Mouse (Mus musculus): ENCODE results near the gene Midn.

Gene Midn

GRCm38 (mm10) chr10:80147719-80148601, at the start of gene Midn:
Gene Midn, plus strand, starts transcription at chr10:80148272.
- peak; percentile 71 to 85 for DNase-seq (ENCODE audit: low spot score in 2 of 2)

- DNase-seq (ENCODE audit: low spot score in 2 of 2): no peak
Measured at GRCm38 (mm10) chr10:80098630-80099029, 49.4 kb upstream of the Midn start.

GRCm38 (mm10) chr10:80100982-80101381, 47.1 kb upstream of the Midn start:
- DNase-seq (ENCODE audit: low spot score in 2 of 2): no peak

- peak; percentile 92 to 96 for DNase-seq (ENCODE audit: low spot score in 2 of 2)
Measured at GRCm38 (mm10) chr10:80102216-80102915, 45.7 kb upstream of the Midn start.

- no peak for DNase-seq (ENCODE audit: low spot score in 2 of 2)
Measured at GRCm38 (mm10) chr10:80103032-80103431, 45.0 kb upstream of the Midn start.

GRCm38 (mm10) chr10:80104181-80104580, 43.9 kb upstream of the Midn start:
- no peak for DNase-seq (ENCODE audit: low spot score in 2 of 2)

- DNase-seq (ENCODE audit: low spot score in 2 of 2): peak in 1 of 2 experiments; percentile 57
Measured at GRCm38 (mm10) chr10:80105460-80105859, 42.6 kb upstream of the Midn start, which contains the start of gene Sbno2. Gene Sbno2, minus strand, starts transcription at chr10:80105571.

GRCm38 (mm10) chr10:80105926-80106325, 42.1 kb upstream of the Midn start:
- no peak for DNase-seq (ENCODE audit: low spot score in 2 of 2)

- no peak for DNase-seq (ENCODE audit: low spot score in 2 of 2)
Measured at GRCm38 (mm10) chr10:80107678-80108077, 40.4 kb upstream of the Midn start.

GRCm38 (mm10) chr10:80114341-80115284, 33.5 kb upstream of the Midn start:
- peak; percentile 95 to 98 for DNase-seq (ENCODE audit: low spot score in 2 of 2)

- peak; percentile 99 for DNase-seq (ENCODE audit: low spot score in 2 of 2)
Measured at GRCm38 (mm10) chr10:80115290-80115943, 32.7 kb upstream of the Midn start, which contains the start of gene Stk11. Gene Stk11, plus strand, starts transcription at chr10:80115803.

- DNase-seq (ENCODE audit: low spot score in 2 of 2): no peak
Measured at GRCm38 (mm10) chr10:80115944-80116335, 32.1 kb upstream of the Midn start.

- peak; percentile 55 to 83 for DNase-seq (ENCODE audit: low spot score in 2 of 2)
Measured at GRCm38 (mm10) chr10:80116563-80116926, 31.5 kb upstream of the Midn start.

GRCm38 (mm10) chr10:80116927-80117691, 31.0 kb upstream of the Midn start:
- peak in 1 of 2 experiments; percentile 60 for DNase-seq (ENCODE audit: low spot score in 2 of 2)

GRCm38 (mm10) chr10:80117736-80118135, 30.3 kb upstream of the Midn start:
- no peak for DNase-seq (ENCODE audit: low spot score in 2 of 2)

GRCm38 (mm10) chr10:80118552-80118951, 29.5 kb upstream of the Midn start:
- no peak for DNase-seq (ENCODE audit: low spot score in 2 of 2)

GRCm38 (mm10) chr10:80120146-80120545, 27.9 kb upstream of the Midn start:
- DNase-seq (ENCODE audit: low spot score in 2 of 2): no peak

- no peak for DNase-seq (ENCODE audit: low spot score in 2 of 2)
Measured at GRCm38 (mm10) chr10:80121639-80122038, 26.4 kb upstream of the Midn start.

GRCm38 (mm10) chr10:80123932-80124562, 24.0 kb upstream of the Midn start:
- peak; percentile 55 to 72 for DNase-seq (ENCODE audit: low spot score in 2 of 2)

GRCm38 (mm10) chr10:80127920-80128319, 20.2 kb upstream of the Midn start:
- no peak for DNase-seq (ENCODE audit: low spot score in 2 of 2)
